Mouse (Mus musculus): Measurements from ENCODE around the gene Tab1. TPM values are rescaled to one million over a fixed set of nuclear protein-coding genes. Genes with fewer than 3 reads are reported as not detected.

Tab1 gene
- total and polyA plus RNA-seq, 3 experiments = 11.6 to 17.7 (median 12.0) TPM

GRCm38 (mm10) chr15:80158707-80159090 lies 25.8 kb downstream of the Tab1 start:
- no peaks in the 10 kb centered on the region for H3K79me2 ChIP-seq (replicated peaks; ENCODE audit: control insufficient read depth, extremely low read depth, insufficient read depth, poor library complexity, severe bottlenecking)
- H3K9ac ChIP-seq (ENCODE audit: insufficient read depth, low read depth) = no peak overlapping the region
- H3K27ac ChIP-seq (ENCODE audit: insufficient read depth, low read depth) = no peak overlapping the region
- no peaks in the 10 kb centered on the region for H3K4me1 ChIP-seq (ENCODE audit: control insufficient read depth in 1 of 2, insufficient read depth in 2 of 2)
- H3K4me2 ChIP-seq (ENCODE audit: insufficient read depth, low read depth, poor library complexity, severe bottlenecking) = no peak overlapping the region
- no peaks in the 10 kb centered on the region for H3K27me3 ChIP-seq (replicated peaks)
- H3K36me3 ChIP-seq (replicated peaks in 1 of 2; ENCODE audit: control insufficient read depth in 1 of 2, insufficient read depth in 1 of 2, low read length in 1 of 2) = peaks cover 72 to 94% of the 10 kb centered on the region in 2 experiments
- TF ChIP-seq NELFE (IDR thresholded peaks at IDR 0.05; ENCODE audit: low read depth, low read length) = no peak
- no peak overlapping the region for H3K4me3 ChIP-seq (replicated peaks in 1 of 3; ENCODE audit: low read depth in 2 of 3, low read length in 2 of 3, poor library complexity in 1 of 3)
- DNase-seq (ENCODE audit: extremely low read depth) = no peak
- in situ Hi-C loops (cut with MboI; ENCODE audit: low pct_ligation_motif_present, low pct_unique_long_range_greater_than_20kb, low sequenced_read_pairs) (no loop called here), dilution Hi-C loops (cut with MboI; ENCODE audit: extremely low pct_ligation_motif_present, extremely low pct_unique_long_range_greater_than_20kb, low sequenced_read_pairs) (no loop called here)
- H3K9me3 ChIP-seq (replicated peaks; ENCODE audit: low read length) = no peaks in the 10 kb centered on the region

- Histone ChIP-seq H3K27ac (ENCODE audit: insufficient read depth, low read depth) (no peak overlapping the region), H3K9me3 (replicated peaks; ENCODE audit: low read length) (no peaks in the 10 kb centered on the region), H3K79me2 (replicated peaks; ENCODE audit: control insufficient read depth, extremely low read depth, insufficient read depth, poor library complexity, severe bottlenecking) (no peaks in the 10 kb centered on the region), H3K4me2 (ENCODE audit: insufficient read depth, low read depth, poor library complexity, severe bottlenecking) (no peak overlapping the region), H3K9ac (ENCODE audit: insufficient read depth, low read depth) (no peak overlapping the region), H3K36me3 (replicated peaks in 1 of 2; ENCODE audit: control insufficient read depth in 1 of 2, insufficient read depth in 1 of 2, low read length in 1 of 2) (peaks cover 65 to 87% of the 10 kb centered on the region in 2 experiments), H3K4me3 (replicated peaks in 1 of 3; ENCODE audit: low read depth in 2 of 3, low read length in 2 of 3, poor library complexity in 1 of 3) (no peak overlapping the region), H3K4me1 (ENCODE audit: control insufficient read depth in 1 of 2, insufficient read depth in 2 of 2) (no peaks in the 10 kb centered on the region), H3K27me3 (replicated peaks) (no peaks in the 10 kb centered on the region)
- no peak for TF ChIP-seq MAZ (IDR thresholded peaks at IDR 0.05; ENCODE audit: low read depth, low read length)
- no peak for TF ChIP-seq POLR2A (IDR thresholded peaks at IDR 0.05; ENCODE audit: low read depth, low read length)
- in situ Hi-C loops (cut with MboI; ENCODE audit: low pct_ligation_motif_present, low pct_unique_long_range_greater_than_20kb, low sequenced_read_pairs) = no loop called here
- dilution Hi-C loops (cut with MboI; ENCODE audit: extremely low pct_ligation_motif_present, extremely low pct_unique_long_range_greater_than_20kb, low sequenced_read_pairs) = no loop called here
- no peak for DNase-seq (ENCODE audit: extremely low read depth)
Observed at GRCm38 (mm10) chr15:80159286-80159901, 26.5 kb downstream of the Tab1 start.

GRCm38 (mm10) chr15:80160223-80160622 lies 27.3 kb downstream of the Tab1 start:
- H3K4me3 ChIP-seq (replicated peaks in 1 of 3; ENCODE audit: low read depth in 2 of 3, low read length in 2 of 3, poor library complexity in 1 of 3) = no peak overlapping the region
- no peak overlapping the region for H3K4me2 ChIP-seq (ENCODE audit: insufficient read depth, low read depth, poor library complexity, severe bottlenecking)
- in situ Hi-C loops (cut with MboI; ENCODE audit: low pct_ligation_motif_present, low pct_unique_long_range_greater_than_20kb, low sequenced_read_pairs) (no loop called here), dilution Hi-C loops (cut with MboI; ENCODE audit: extremely low pct_ligation_motif_present, extremely low pct_unique_long_range_greater_than_20kb, low sequenced_read_pairs) (no loop called here)
- H3K27ac ChIP-seq (ENCODE audit: insufficient read depth, low read depth) = no peak overlapping the region
- no peaks in the 10 kb centered on the region for H3K79me2 ChIP-seq (replicated peaks; ENCODE audit: control insufficient read depth, extremely low read depth, insufficient read depth, poor library complexity, severe bottlenecking)
- H3K9me3 ChIP-seq (replicated peaks; ENCODE audit: low read length) = no peaks in the 10 kb centered on the region
- H3K9ac ChIP-seq (ENCODE audit: insufficient read depth, low read depth) = no peak overlapping the region
- H3K27me3 ChIP-seq (replicated peaks) = no peaks in the 10 kb centered on the region
- TF ChIP-seq SMC3 (IDR thresholded peaks at IDR 0.05; ENCODE audit: low read depth, low read length) = no peak
- TF ChIP-seq RAD21 (IDR thresholded peaks at IDR 0.05; ENCODE audit: low read depth, low read length) = no peak
- no peak for TF ChIP-seq MEF2A (IDR thresholded peaks at IDR 0.05; ENCODE audit: borderline replicate concordance, low read depth, low read length)
- TF ChIP-seq USF2 (conservative IDR thresholded peaks at IDR 0.05; ENCODE audit: low read depth, low read length) = no peak
- H3K36me3 ChIP-seq (replicated peaks in 1 of 2; ENCODE audit: control insufficient read depth in 1 of 2, insufficient read depth in 1 of 2, low read length in 1 of 2) = peaks cover 59 to 79% of the 10 kb centered on the region in 2 experiments
- H3K4me1 ChIP-seq (ENCODE audit: control insufficient read depth in 1 of 2, insufficient read depth in 2 of 2) = no peaks in the 10 kb centered on the region
- no peak for DNase-seq (ENCODE audit: extremely low read depth)

Measured in CH12.LX (cell line).